In the genomic region with DNA sequence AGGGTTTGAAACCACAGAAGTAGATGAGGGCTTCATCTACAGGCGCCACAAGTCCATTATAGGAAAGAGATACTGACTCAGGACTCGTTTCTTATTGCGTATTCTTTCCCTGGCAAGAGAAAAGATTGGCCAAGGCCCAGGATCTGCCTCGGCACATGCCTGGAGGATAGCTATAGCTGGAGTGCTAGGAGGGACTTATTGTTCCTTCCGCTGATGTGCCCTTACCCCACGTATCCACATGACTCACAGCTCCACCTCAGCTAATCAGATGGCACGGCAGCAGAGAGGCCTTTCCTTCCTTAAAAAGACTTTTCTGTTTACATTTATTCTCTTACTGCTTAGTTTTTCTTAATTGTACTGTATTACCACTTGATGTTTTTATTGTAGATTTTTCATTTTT, we compare ENCODE assay signal across 13 mouse cellular contexts. TPM values are rescaled to one million over a fixed set of nuclear protein-coding genes. Genes with fewer than 3 reads are reported as not detected.
A peak's percentile ranks its signal among the peaks of the same experiment; 100 is the strongest.
DNase-seq lines count a peak whose midpoint lies in the region; ATAC-seq and TF ChIP-seq lines count a peak whose summit lies in the region.
"Had no signal": no experiment of that assay in that cellular context is flagged by ENCODE, and none has a peak within 500 bp of the region (broad histone marks: within the 10 kb centered on the region; RNA-seq: fewer than 3 reads in every experiment).

No protein-coding gene starts in this region.

- 43% methylated on average over 7 of the region's 7 CpGs for WGBS in liver, postnatal 0 days (ENCODE audit: insufficient replicate concordance)

- peak; percentile 7 to 11 for DNase-seq in cerebellum, adult 18-20 months
- no peak for DNase-seq in cerebellum, adult 8-10 months
- DNase-seq in liver, postnatal 0 days = peak; percentile 17
- DNase-seq in liver = no peak
- DNase-seq in brain, adult 2 months (ENCODE audit: low read depth, low spot score) = peak; percentile 61
- DNase-seq in skeletal muscle tissue, adult 2 months (ENCODE audit: low read depth, low spot score) = peak; percentile 18
- DNase-seq in embryo, embryonic 11 days = no peak
- DNase-seq in right cerebral cortex, postnatal 14 days = no peak
- DNase-seq: spleen, adult 18-20 months had no signal

- peaks cover 3% of the 10 kb centered on the region; the same call in 1 of the 2 replicates for H3K4me1 ChIP-seq in liver, postnatal 0 days (ENCODE audit: insufficient read depth)
- H3K4me1 ChIP-seq: neural tube, embryonic 15.5 days had no signal

- H3K36me3 ChIP-seq in liver, postnatal 0 days (replicated peaks; ENCODE audit: insufficient read depth, low read length) = no peaks in the 10 kb centered on the region
- H3K36me3 ChIP-seq: neural tube, embryonic 15.5 days had no signal

- H3K4me3 ChIP-seq in liver, postnatal 0 days (ENCODE audit: low read depth, low read length) = no peak overlapping the region
- H3K4me3 ChIP-seq: neural tube, embryonic 15.5 days had no signal

- no peaks in the 10 kb centered on the region for H3K9me3 ChIP-seq in liver, postnatal 0 days (ENCODE audit: low read length)
- H3K9me3 ChIP-seq: neural tube, embryonic 15.5 days had no signal

- no peak overlapping the region for H3K4me2 ChIP-seq in liver, postnatal 0 days (ENCODE audit: low read depth, low read length)
- H3K4me2 ChIP-seq: neural tube, embryonic 15.5 days had no signal

- 0 out of 2 replicates have a peak, but pooled peaks have one; percentile 51 for ATAC-seq in liver, postnatal 0 days
- ATAC-seq: hindbrain, embryonic 16.5 days; midbrain, embryonic 16.5 days had no signal

- no peak for TF ChIP-seq CTCF in liver, postnatal 0 days (IDR thresholded peaks at IDR 0.05; ENCODE audit: low read depth)

- H3K9ac ChIP-seq in liver, postnatal 0 days (replicated peaks) = no peak overlapping the region
- H3K9ac ChIP-seq: liver, embryonic 14.5 days; neural tube, embryonic 15.5 days had no signal

- no peak overlapping the region for H3K27ac ChIP-seq in liver, postnatal 0 days (ENCODE audit: low read depth)
- H3K27ac ChIP-seq: liver, embryonic 14.5 days; neural tube, embryonic 15.5 days had no signal

- no peaks in the 10 kb centered on the region for H3K27me3 ChIP-seq in liver, postnatal 0 days (ENCODE audit: insufficient read depth, low read length)
- H3K27me3 ChIP-seq: neural tube, embryonic 15.5 days had no signal

- TF ChIP-seq EP300 in liver, postnatal 0 days (IDR thresholded peaks at IDR 0.05; ENCODE audit: low read depth) = no peak

RNA-seq across cellular contexts. Expression of a gene that starts 45.6 kb away (rescaled TPM):
- 55.9 and 66.4 TPM in 2 replicates for polyA plus RNA-seq in liver, postnatal 0 days (2015; fragmentation: Nextera tagmentation; extraction: Ambion mirVana)

Comparison
In these comparisons a context has a peak if more than half of its experiments do, and no peak if none do; other contexts are left out.
1. DNase-seq: peak in cerebellum, adult 18-20 months (2 of 2), liver, postnatal 0 days (single experiment), brain, adult 2 months (single experiment) and skeletal muscle tissue, adult 2 months (single experiment); none in cerebellum, adult 8-10 months (single experiment), liver (single experiment), embryo, embryonic 11 days (single experiment) and right cerebral cortex, postnatal 14 days (single experiment).